Mouse (Mus musculus): ENCODE data around the gene Tsc2. TPM values are rescaled to one million over a fixed set of nuclear protein-coding genes. Genes with fewer than 3 reads are reported as not detected.

Tsc2 gene
- polyA plus RNA-seq, 1 experiment: 230 TPM

- no peak for DNase-seq
- 79% methylated on average over 19 of the region's 19 CpGs for WGBS
- Histone ChIP-seq H3K4me3 (replicated peaks; ENCODE audit: extremely low read depth, low read depth, low read length) (no peak overlapping the region), H3K4me1 (ENCODE audit: control insufficient read depth, insufficient read depth, low read length) (no peaks in the 10 kb centered on the region)
- TF ChIP-seq CTCF (IDR thresholded peaks at IDR 0.05; ENCODE audit: insufficient read depth, low read length): no peak
- no peak for TF ChIP-seq POLR2A (IDR thresholded peaks at IDR 0.05; ENCODE audit: borderline replicate concordance, extremely low read depth, low read depth, low read length)
These were observed 35.8 kb downstream of the Tsc2 start for GRCm38 (mm10) chr17:24596471-24597183.

GRCm38 (mm10) chr17:24596073-24596466 is 36.4 kb downstream of the Tsc2 start:
- DNase-seq: no peak
- H3K4me3 ChIP-seq (replicated peaks; ENCODE audit: extremely low read depth, low read depth, low read length): no peak overlapping the region
- TF ChIP-seq CTCF (IDR thresholded peaks at IDR 0.05; ENCODE audit: insufficient read depth, low read length): no peak
- WGBS: 83% methylated on average over 5 of the region's 5 CpGs
- H3K4me1 ChIP-seq (ENCODE audit: control insufficient read depth, insufficient read depth, low read length): no peaks in the 10 kb centered on the region

- TF ChIP-seq POLR2A (IDR thresholded peaks at IDR 0.05; ENCODE audit: borderline replicate concordance, extremely low read depth, low read depth, low read length): no peak
- 53% methylated on average over 17 of the region's 17 CpGs for WGBS
- no peak for DNase-seq
These were observed 37.0 kb downstream of the Tsc2 start for GRCm38 (mm10) chr17:24595126-24596072.

GRCm38 (mm10) chr17:24593992-24594890 is 38.2 kb downstream of the Tsc2 start:
- TF ChIP-seq CTCF (IDR thresholded peaks at IDR 0.05; ENCODE audit: insufficient read depth, low read length): no peak
- no peak for TF ChIP-seq POLR2A (IDR thresholded peaks at IDR 0.05; ENCODE audit: borderline replicate concordance, extremely low read depth, low read depth, low read length)
- H3K4me1 ChIP-seq (ENCODE audit: control insufficient read depth, insufficient read depth, low read length): no peaks in the 10 kb centered on the region
- DNase-seq: no peak
- WGBS: 88% methylated on average over 26 of the region's 26 CpGs
- no peak overlapping the region for H3K4me3 ChIP-seq (replicated peaks; ENCODE audit: extremely low read depth, low read depth, low read length)

More at GRCm38 (mm10) chr17:24595126-24596072, 37.0 kb downstream of the Tsc2 start:
- H3K4me1 ChIP-seq (ENCODE audit: control insufficient read depth, insufficient read depth, low read length): no peaks in the 10 kb centered on the region
- no peak overlapping the region for H3K4me3 ChIP-seq (replicated peaks; ENCODE audit: extremely low read depth, low read depth, low read length)

GRCm38 (mm10) chr17:24593248-24593647 is 39.2 kb downstream of the Tsc2 start:
- WGBS: 82% methylated on average over 5 of the region's 5 CpGs
- H3K4me1 ChIP-seq (ENCODE audit: control insufficient read depth, insufficient read depth, low read length): no peaks in the 10 kb centered on the region
- H3K4me3 ChIP-seq (replicated peaks; ENCODE audit: extremely low read depth, low read depth, low read length): no peak overlapping the region
- DNase-seq: no peak
- no peak for TF ChIP-seq CTCF (IDR thresholded peaks at IDR 0.05; ENCODE audit: insufficient read depth, low read length)

- WGBS: 96% methylated on average over 5 of the region's 5 CpGs
- TF ChIP-seq POLR2A (IDR thresholded peaks at IDR 0.05; ENCODE audit: borderline replicate concordance, extremely low read depth, low read depth, low read length) (no peak), CTCF (IDR thresholded peaks at IDR 0.05; ENCODE audit: insufficient read depth, low read length) (no peak)
These were observed 40.7 kb downstream of the Tsc2 start for GRCm38 (mm10) chr17:24591695-24592094.

GRCm38 (mm10) chr17:24590943-24591342 is 41.5 kb downstream of the Tsc2 start:
- DNase-seq: no peak
- no peaks in the 10 kb centered on the region for H3K4me1 ChIP-seq (ENCODE audit: control insufficient read depth, insufficient read depth, low read length)
- 62% methylated on average over 3 of the region's 3 CpGs for WGBS
- TF ChIP-seq CTCF (IDR thresholded peaks at IDR 0.05; ENCODE audit: insufficient read depth, low read length): no peak
- TF ChIP-seq POLR2A (IDR thresholded peaks at IDR 0.05; ENCODE audit: borderline replicate concordance, extremely low read depth, low read depth, low read length): no peak
- no peak overlapping the region for H3K4me3 ChIP-seq (replicated peaks; ENCODE audit: extremely low read depth, low read depth, low read length)

More at GRCm38 (mm10) chr17:24591695-24592094, 40.7 kb downstream of the Tsc2 start:
- Histone ChIP-seq H3K4me3 (replicated peaks; ENCODE audit: extremely low read depth, low read depth, low read length) (no peak overlapping the region), H3K4me1 (ENCODE audit: control insufficient read depth, insufficient read depth, low read length) (no peaks in the 10 kb centered on the region)
- DNase-seq: no peak

- H3K4me1 ChIP-seq (ENCODE audit: control insufficient read depth, insufficient read depth, low read length): no peaks in the 10 kb centered on the region; the same call in 1 of the 2 replicates
- no peak overlapping the region for H3K4me3 ChIP-seq (replicated peaks; ENCODE audit: extremely low read depth, low read depth, low read length)
- 93% methylated on average over 4 of the region's 4 CpGs for WGBS
- TF ChIP-seq POLR2A (IDR thresholded peaks at IDR 0.05; ENCODE audit: borderline replicate concordance, extremely low read depth, low read depth, low read length): no peak
- TF ChIP-seq CTCF (IDR thresholded peaks at IDR 0.05; ENCODE audit: insufficient read depth, low read length): no peak
- no peak for DNase-seq
These were observed 45.9 kb downstream of the Tsc2 start for GRCm38 (mm10) chr17:24586532-24586931.

GRCm38 (mm10) chr17:24584520-24584919 is 47.9 kb downstream of the Tsc2 start:
- H3K4me1 ChIP-seq (ENCODE audit: control insufficient read depth, insufficient read depth, low read length): no peaks in the 10 kb centered on the region; the same call in 1 of the 2 replicates
- TF ChIP-seq CTCF (IDR thresholded peaks at IDR 0.05; ENCODE audit: insufficient read depth, low read length): no peak
- no peak for DNase-seq
- H3K4me3 ChIP-seq (replicated peaks; ENCODE audit: extremely low read depth, low read depth, low read length): no peak overlapping the region
- 43% methylated on average over 3 of the region's 3 CpGs for WGBS

All from lung, adult 2 months (tissue).